Mouse (Mus musculus) limb, embryonic 12.5 days (tissue): ENCODE measurements around the gene Pou2f3. TPM values are rescaled to one million over a fixed set of nuclear protein-coding genes. Genes with fewer than 3 reads are reported as not detected.

Experiments used
- ATAC-seq: fragments of 200-750 bp; cut with Nextera tagmentation; 2 replicates; pipeline ENCODE4 v1.8.0; 2017; ENCODE audit warnings: low read depth, moderate TSS enrichment; ENCODE audit not compliant: insufficient number of reproducible peaks, insufficient read depth, low FRiP score, low TSS enrichment
- H3K27ac ChIP-seq: fragments of 300-500 bp; sonication (generic); 2 replicates; pipeline ENCODE4 v1.5.1; 2016; ENCODE audit warnings: mild to moderate bottlenecking, moderate library complexity
- H3K27me3 ChIP-seq: fragments of 300-500 bp; sonication (generic); 2 replicates; pipeline ENCODE4 v1.6.1; 2016; ENCODE audit warnings: mild to moderate bottlenecking, moderate library complexity
- H3K36me3 ChIP-seq: fragments of 300-500 bp; sonication (generic); 2 replicates; pipeline ENCODE4 v1.6.1; 2016; ENCODE audit warnings: mild to moderate bottlenecking, moderate library complexity
- H3K4me1 ChIP-seq: fragments of 300-500 bp; sonication (generic); replicated peaks from 2 replicates; pipeline ENCODE4 v1.6.1; 2016
- H3K4me2 ChIP-seq: fragments of 300-500 bp; sonication (generic); 2 replicates; pipeline ENCODE4 v1.6.1; 2016; ENCODE audit warnings: mild to moderate bottlenecking, moderate library complexity
- H3K4me3 ChIP-seq: fragments of 300-500 bp; sonication (generic); replicated peaks from 2 replicates; pipeline ENCODE4 v1.5.1; 2016; ENCODE audit warnings: mild to moderate bottlenecking
- H3K9ac ChIP-seq: fragments of 300-500 bp; sonication (generic); replicated peaks from 2 replicates; pipeline ENCODE4 v1.6.1; 2016; ENCODE audit warnings: mild to moderate bottlenecking, moderate library complexity
- H3K9me3 ChIP-seq: fragments of 300-500 bp; sonication (generic); 2 replicates; pipeline ENCODE4 v1.6.1; 2016; ENCODE audit warnings: mild to moderate bottlenecking, moderate library complexity
- WGBS: fragments of 180-500 bp; shearing (Covaris S2); methylation state at CpG from one replicate; pipeline ENCODE4 v1.1.7; 2016; 5-methylcytosine and 5-hydroxymethylcytosine counted together
- polyA plus RNA-seq: library from polyadenylated mRNA; unstranded; fragments of >200 nt; fragmentation: Nextera tagmentation; extraction: Ambion mirVana; gene quantifications from 2 replicates; pipeline ENCODE4 v1.2.1, GENCODE M21; 2016

Pou2f3 gene
- polyA plus RNA-seq: not detected in 2 replicates

DNA sequence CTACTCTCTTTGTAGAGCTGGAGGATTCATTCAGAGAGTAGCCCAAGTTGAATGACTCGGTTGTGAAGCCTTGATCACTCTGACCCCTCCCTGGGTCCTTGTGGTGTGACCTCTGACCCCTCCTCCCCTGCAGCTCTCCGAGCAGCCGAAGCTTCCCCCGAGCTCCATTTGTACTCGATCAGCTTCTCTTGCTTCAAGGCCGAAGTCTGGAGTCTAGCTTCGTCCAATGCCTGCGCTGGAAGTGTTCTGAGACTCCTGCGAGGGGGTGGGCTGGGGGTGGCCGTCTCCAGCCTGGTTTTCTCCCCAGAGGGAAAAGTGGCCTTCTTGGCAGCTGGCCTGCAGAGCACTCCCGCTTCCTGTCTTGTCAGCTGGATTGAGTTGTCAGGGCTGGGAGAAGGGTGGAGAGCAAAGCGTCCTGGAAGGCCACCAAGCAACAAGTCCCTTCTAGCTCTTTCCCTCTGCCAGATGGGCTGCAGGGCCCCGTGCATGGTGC lies at the start of gene Pou2f3:
Gene Pou2f3 (minus strand): TSS at position 180 of the 493 bp plus-strand sequence.
- Histone ChIP-seq H3K27me3 (peaks cover 27% of the 10 kb centered on the region), H3K4me2 (peak within 1 kb of the TSS; percentile 24; the same call in 1 of the 2 replicates), H3K27ac (no peak within 1 kb of the TSS), H3K4me3 (no peak within 1 kb of the TSS), H3K9me3 (no peaks in the 10 kb centered on the region), H3K9ac (no peak within 1 kb of the TSS; the same call in 1 of the 2 replicates), H3K4me1 (peaks cover 16% of the 10 kb centered on the region), H3K36me3 (no peaks in the 10 kb centered on the region)
- no peak for ATAC-seq
- 4% methylated on average over 13 of the region's 13 CpGs for WGBS

DNA sequence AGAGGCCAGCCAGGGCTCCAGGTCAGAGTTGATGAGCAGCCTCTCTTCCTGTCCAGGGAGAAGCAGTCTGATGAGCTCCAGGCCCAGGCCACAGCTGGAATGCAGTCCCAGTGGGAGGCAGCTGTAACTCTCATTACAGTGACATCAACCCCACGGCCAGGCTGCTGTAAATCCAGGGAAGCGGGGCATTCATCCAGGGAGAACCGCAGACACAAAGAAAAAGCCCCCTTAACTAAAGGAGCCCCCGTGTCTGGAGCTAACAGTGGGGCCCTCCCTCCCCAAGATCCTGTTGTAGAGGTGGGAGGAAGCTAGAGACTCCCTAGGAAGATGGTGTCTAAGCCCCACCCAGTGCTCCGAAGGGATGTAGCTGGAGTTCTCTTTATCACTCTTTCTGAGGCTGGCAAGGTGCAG lies 43.1 kb upstream of the Pou2f3 start:
- peak; percentile 67 for ATAC-seq
- WGBS: 3% methylated on average over 5 of the region's 5 CpGs
- Histone ChIP-seq H3K36me3 (no peaks in the 10 kb centered on the region), H3K27ac (peak overlapping the region; percentile 100), H3K9me3 (no peaks in the 10 kb centered on the region), H3K27me3 (no peaks in the 10 kb centered on the region), H3K4me1 (peaks cover 74% of the 10 kb centered on the region), H3K4me3 (peak overlapping the region; percentile 13; the same call in 1 of the 2 replicates), H3K9ac (peak overlapping the region; percentile 49), H3K4me2 (peak overlapping the region; percentile 53)

DNA sequence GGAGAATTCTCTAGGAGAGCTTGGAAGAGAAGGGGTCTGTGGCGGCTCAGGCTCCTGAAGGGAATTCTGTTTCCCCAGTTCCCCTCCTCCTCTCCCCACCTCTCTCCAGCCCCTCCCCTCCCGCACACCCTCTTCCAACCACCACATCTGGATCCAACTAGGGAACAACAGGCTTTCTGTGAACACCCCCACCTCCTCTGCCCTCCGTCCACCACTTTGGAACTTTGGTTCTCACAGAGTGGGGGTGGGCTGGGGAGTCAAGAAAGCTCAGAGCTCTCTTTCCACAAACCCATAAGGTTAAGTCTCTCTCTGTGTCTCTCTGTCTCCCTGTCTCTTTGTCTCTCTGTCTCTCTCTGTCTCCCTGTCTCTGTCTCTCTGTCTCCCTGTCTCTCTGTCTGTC lies 42.6 kb upstream of the Pou2f3 start:
- no peaks in the 10 kb centered on the region for H3K36me3 ChIP-seq
- no peaks in the 10 kb centered on the region for H3K27me3 ChIP-seq
- no peaks in the 10 kb centered on the region for H3K9me3 ChIP-seq
- peak overlapping the region; percentile 13; the same call in 1 of the 2 replicates for H3K4me3 ChIP-seq
- 11% methylated on average over 3 of the region's 3 CpGs for WGBS
- peaks cover 73% of the 10 kb centered on the region for H3K4me1 ChIP-seq
- H3K27ac ChIP-seq: peak overlapping the region; percentile 100
- H3K4me2 ChIP-seq: peak overlapping the region; percentile 53
- peak; percentile 88 for ATAC-seq
- peak overlapping the region; percentile 49 for H3K9ac ChIP-seq

DNA sequence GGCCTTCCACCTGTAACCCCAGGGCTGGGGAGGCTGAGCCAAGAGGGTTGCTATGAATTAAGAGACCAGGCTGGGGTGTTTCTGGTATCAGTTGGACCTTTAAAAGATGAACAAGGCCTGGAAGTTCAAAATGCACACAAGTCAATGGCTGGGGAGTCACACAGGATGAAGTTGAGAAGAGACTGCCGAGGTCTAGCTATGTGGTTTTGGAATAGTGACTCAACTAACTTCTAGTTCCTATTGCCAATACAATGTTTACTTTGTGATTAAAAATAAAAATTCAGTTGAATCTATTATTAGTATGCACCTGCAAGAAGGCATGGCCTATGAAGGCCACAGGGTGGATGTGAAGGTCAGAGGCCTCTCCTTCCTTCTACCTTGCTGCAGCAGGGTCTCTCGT lies 41.6 kb upstream of the Pou2f3 start:
- Histone ChIP-seq H3K4me3 (no peak overlapping the region), H3K9me3 (no peaks in the 10 kb centered on the region), H3K4me2 (no peak overlapping the region), H3K9ac (no peak overlapping the region), H3K27ac (peak overlapping the region; percentile 100), H3K4me1 (peaks cover 73% of the 10 kb centered on the region), H3K36me3 (no peaks in the 10 kb centered on the region), H3K27me3 (no peaks in the 10 kb centered on the region)
- ATAC-seq: no peak
- 83% methylated on average over 2 of the region's 2 CpGs for WGBS

DNA sequence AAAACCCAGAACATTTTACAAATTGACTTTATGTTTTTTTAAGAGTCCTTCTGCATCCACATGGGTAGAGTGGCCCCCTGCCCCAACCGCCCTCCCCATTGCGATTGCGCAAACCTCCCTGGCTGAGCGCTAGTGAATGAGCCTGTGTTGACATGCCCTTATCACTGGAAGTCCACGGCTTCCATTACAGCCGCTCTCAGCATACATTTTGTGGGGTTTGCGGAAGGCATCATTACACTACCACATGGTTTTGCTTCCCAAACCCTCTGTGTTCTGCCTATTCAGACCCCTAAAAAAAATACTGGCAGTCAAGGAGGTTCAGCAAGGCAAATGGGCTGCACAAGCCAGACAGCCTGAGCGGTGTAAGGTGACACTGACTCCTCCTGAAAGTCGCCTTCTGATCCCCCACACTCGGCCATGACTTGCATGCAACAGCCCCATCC lies 36.6 kb upstream of the Pou2f3 start:
- H3K27ac ChIP-seq: peak overlapping the region; percentile 82
- no peaks in the 10 kb centered on the region for H3K9me3 ChIP-seq
- no peaks in the 10 kb centered on the region for H3K36me3 ChIP-seq
- no peaks in the 10 kb centered on the region for H3K27me3 ChIP-seq
- H3K4me1 ChIP-seq: peaks cover 45% of the 10 kb centered on the region
- no peak overlapping the region for H3K4me3 ChIP-seq
- H3K4me2 ChIP-seq: no peak overlapping the region
- no peak overlapping the region for H3K9ac ChIP-seq
- WGBS: 21% methylated on average over 10 of the region's 10 CpGs
- no peak for ATAC-seq

DNA sequence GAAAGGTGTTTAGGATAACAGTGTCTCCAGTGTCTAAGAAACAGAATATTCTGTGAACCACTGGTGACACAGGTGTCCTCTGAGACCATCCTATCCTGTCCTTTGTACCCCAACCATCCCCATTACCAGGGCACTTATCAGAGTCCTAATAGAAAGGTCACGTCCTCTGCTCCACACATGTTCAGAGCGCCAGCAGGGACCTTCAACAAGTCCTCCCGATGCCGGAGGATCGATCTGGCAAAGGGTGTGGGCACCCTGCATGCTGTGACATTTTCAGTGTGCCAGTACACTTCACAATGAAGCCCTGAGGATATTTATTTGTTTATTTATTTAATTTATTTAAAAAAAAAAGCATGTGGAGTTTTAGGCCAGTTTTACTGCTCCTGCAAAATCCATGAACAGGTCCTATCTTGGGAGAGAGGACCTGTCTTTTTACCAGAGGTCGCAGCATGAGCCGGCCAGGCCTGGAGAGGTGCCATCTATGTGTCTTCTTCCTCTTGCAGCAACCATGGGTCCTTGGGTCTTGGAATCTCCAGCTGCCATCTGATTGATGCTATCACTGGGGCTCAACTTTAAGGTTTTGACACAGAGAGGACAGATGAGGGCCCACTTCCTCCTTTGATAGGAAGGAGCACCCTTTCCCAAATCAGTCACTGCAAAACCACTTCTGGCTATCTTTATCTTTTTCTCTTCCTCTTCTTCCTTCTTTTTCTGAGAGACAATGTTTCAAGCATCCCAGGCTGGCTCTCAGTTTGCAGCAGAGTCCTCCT lies 35.8 kb upstream of the Pou2f3 start:
- WGBS: 89% methylated on average over 7 of the region's 7 CpGs
- Histone ChIP-seq H3K9me3 (no peaks in the 10 kb centered on the region), H3K4me3 (no peak overlapping the region), H3K27ac (peak overlapping the region; percentile 82), H3K27me3 (no peaks in the 10 kb centered on the region), H3K36me3 (no peaks in the 10 kb centered on the region), H3K9ac (no peak overlapping the region), H3K4me1 (peaks cover 45% of the 10 kb centered on the region), H3K4me2 (no peak overlapping the region)
- no peak for ATAC-seq

DNA sequence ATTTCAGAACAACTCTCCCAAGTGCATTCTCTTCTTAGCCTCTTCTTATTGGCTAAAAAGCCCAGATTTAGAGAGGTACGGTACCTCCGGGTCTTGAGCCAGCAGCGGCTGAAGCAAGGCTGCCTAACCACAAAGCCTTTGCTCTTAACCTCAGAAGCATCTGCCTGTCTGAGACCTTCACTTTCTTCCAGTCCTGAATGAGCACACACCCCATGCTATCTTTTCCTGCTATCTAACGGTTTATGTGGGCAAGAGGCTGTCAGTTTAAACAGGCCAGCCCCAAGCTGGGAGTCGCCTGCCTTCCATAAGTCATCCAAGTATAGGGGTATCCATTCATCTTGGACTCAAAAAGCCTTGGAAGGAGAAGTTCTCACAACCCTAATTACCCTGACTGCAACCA lies 32.3 kb upstream of the Pou2f3 start:
- no peak for ATAC-seq
- Histone ChIP-seq H3K4me3 (no peak overlapping the region), H3K4me1 (peaks cover 50% of the 10 kb centered on the region), H3K36me3 (no peaks in the 10 kb centered on the region), H3K9me3 (no peaks in the 10 kb centered on the region), H3K27me3 (no peaks in the 10 kb centered on the region), H3K9ac (no peak overlapping the region), H3K4me2 (no peak overlapping the region), H3K27ac (no peak overlapping the region)
- WGBS: 85% methylated on average over 5 of the region's 5 CpGs

DNA sequence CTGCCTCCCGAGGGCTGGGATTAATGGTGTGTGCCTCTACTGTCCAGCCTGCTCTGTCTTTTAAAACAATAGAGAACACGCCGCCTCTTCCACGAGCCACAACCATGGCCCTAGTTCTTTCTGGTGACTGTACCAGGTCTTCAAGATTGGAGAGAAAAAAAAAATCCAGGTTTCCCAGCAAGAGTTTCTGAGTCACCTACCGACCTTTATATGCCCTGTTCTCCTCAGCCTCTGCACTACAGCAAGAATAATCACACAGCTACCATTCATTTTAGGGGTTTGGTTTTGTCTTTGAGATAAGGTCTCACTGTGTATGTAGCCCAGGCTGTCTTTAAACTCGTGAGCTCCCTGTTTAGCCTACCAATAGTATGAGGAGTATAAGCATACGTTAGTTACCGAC lies 31.8 kb upstream of the Pou2f3 start:
- no peak for ATAC-seq
- Histone ChIP-seq H3K4me2 (no peak overlapping the region), H3K9me3 (no peaks in the 10 kb centered on the region), H3K4me3 (no peak overlapping the region), H3K9ac (no peak overlapping the region), H3K27me3 (no peaks in the 10 kb centered on the region), H3K4me1 (peaks cover 53% of the 10 kb centered on the region), H3K36me3 (peaks cover 4% of the 10 kb centered on the region), H3K27ac (no peak overlapping the region)
- 88% methylated on average over 8 of the region's 8 CpGs for whole genome bisulfite sequencing

DNA sequence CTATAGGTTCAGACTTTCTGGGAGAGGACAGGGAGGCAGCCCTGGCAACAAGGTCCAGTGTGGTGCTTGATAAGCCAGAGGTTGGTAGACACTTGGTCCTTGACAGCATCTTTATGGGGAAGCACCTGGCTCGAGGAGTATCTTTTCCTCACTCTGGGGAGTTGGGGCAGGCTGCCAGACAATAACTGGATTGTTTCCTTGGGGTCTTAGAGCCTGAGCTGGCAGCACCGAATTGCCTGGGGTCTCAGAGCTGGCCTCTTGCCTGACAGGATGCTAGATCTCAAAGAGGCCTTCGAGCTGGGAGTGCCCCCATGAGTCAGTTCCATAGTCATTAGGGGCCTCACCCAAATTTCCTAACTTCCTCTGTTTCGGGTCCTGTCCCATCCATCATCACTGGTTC lies 31.1 kb upstream of the Pou2f3 start:
- no peaks in the 10 kb centered on the region for H3K9me3 ChIP-seq
- H3K27ac ChIP-seq: peak overlapping the region; percentile 97
- ATAC-seq: no peak
- no peak overlapping the region for H3K4me3 ChIP-seq
- H3K9ac ChIP-seq: no peak overlapping the region
- H3K4me2 ChIP-seq: no peak overlapping the region
- peaks cover 10% of the 10 kb centered on the region for H3K36me3 ChIP-seq
- H3K4me1 ChIP-seq: peaks cover 53% of the 10 kb centered on the region
- 44% methylated on average over 4 of the region's 4 CpGs for WGBS
- no peaks in the 10 kb centered on the region for H3K27me3 ChIP-seq

DNA sequence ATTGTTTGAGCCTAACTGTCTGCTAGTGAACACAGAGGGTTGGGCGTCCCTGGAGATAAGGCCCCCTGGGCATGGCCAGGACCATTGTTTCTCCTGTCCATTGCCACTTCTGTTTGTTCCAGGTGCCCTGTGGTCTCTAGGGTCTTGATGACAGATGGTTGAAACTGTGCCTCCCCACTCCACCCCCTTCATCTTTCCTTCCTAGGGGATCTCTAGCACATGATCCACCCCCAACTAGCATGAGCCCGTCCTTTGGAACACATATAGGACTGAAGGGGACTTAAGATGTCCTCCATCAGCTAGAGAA lies 30.4 kb upstream of the Pou2f3 start:
- peak overlapping the region; percentile 99 for H3K4me3 ChIP-seq
- peaks cover 18% of the 10 kb centered on the region for H3K36me3 ChIP-seq
- no peak for ATAC-seq
- peak overlapping the region; percentile 97 for H3K27ac ChIP-seq
- H3K4me1 ChIP-seq: peaks cover 57% of the 10 kb centered on the region
- H3K4me2 ChIP-seq: peak overlapping the region; percentile 89
- WGBS: 33% methylated on average over 2 of the region's 2 CpGs
- H3K27me3 ChIP-seq: no peaks in the 10 kb centered on the region
- H3K9me3 ChIP-seq: no peaks in the 10 kb centered on the region
- peak overlapping the region; percentile 89; the same call in 1 of the 2 replicates for H3K9ac ChIP-seq

DNA sequence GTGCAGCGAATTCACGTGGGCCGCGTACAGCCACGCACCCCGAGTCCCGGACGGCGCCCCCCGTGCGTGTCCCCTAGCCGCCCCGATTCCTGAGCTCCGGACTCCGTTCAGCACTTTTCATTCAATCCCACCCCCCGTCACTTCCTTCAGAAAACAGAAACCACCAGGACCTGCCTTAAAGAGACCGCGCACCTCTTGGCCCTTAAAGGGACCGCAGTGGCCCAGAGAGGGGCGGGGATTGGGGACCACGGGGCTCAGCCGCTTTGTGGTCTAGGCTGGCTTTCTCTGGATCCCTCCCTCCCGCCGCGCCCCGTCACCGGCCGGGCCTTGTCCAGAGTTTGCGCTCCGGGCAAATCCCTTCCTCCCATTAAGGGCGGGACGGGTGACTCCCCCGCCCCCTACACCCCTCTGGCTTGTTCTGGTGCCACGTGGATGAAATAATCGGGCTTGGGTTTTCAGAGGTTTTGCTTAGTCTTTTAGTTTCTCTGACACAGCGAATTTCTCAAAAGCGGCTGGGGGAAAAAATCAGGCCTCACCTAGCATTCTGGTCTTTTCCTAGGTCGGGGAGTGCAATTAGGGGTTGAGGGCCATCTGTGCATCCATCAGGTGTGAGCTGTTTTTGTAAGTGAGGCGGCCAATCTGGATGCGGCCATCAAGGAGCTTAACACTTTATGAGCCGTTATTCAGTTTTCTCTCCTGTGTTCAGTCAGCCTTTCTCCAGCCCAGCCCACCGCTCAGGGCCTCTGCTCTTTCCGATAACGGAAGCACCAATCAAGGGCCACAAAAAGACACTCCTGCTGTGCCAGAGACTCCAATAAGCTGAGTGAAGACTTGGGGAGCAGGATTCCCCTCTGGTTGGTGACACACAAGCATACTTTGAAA lies 29.8 kb upstream of the Pou2f3 start, which contains the start of gene Oaf:
Gene Oaf (minus strand): TSS at position 200 of the 882 bp plus-strand sequence.
- Histone ChIP-seq H3K27me3 (no peaks in the 10 kb centered on the region), H3K4me3 (peak within 1 kb of the TSS; percentile 99), H3K9me3 (no peaks in the 10 kb centered on the region), H3K27ac (peak within 1 kb of the TSS; percentile 97), H3K9ac (peak within 1 kb of the TSS; percentile 89), H3K4me2 (peak within 1 kb of the TSS; percentile 89), H3K36me3 (peaks cover 24% of the 10 kb centered on the region), H3K4me1 (peaks cover 59% of the 10 kb centered on the region)
- peak; percentile 93 for ATAC-seq
- WGBS: under 1% methylated on average over 44 of the region's 44 CpGs
